Mouse (Mus musculus) left cerebral cortex, adult 18-20 months (tissue): Measurements from ENCODE around the gene Cst6. TPM values are rescaled to one million over a fixed set of nuclear protein-coding genes. Genes with fewer than 3 reads are reported as not detected.

Source experiments
- DNase-seq, 2 experiments: peaks; one replicate each; pipeline ENCODE4 v3.0.0; 2021 to 2022; ENCODE audit warnings: low spot score in 2 of 2, mixed read lengths in 1 of 2
- total RNA-seq, 2 experiments: library from RNA; stranded (reverse); gene quantifications; 2 replicates each; pipeline ENCODE4 v1.2.3; 2021

The Cst6 gene
- total RNA-seq, 2 experiments from 2014 or later = 25.4 to 26.9 TPM

DNA sequence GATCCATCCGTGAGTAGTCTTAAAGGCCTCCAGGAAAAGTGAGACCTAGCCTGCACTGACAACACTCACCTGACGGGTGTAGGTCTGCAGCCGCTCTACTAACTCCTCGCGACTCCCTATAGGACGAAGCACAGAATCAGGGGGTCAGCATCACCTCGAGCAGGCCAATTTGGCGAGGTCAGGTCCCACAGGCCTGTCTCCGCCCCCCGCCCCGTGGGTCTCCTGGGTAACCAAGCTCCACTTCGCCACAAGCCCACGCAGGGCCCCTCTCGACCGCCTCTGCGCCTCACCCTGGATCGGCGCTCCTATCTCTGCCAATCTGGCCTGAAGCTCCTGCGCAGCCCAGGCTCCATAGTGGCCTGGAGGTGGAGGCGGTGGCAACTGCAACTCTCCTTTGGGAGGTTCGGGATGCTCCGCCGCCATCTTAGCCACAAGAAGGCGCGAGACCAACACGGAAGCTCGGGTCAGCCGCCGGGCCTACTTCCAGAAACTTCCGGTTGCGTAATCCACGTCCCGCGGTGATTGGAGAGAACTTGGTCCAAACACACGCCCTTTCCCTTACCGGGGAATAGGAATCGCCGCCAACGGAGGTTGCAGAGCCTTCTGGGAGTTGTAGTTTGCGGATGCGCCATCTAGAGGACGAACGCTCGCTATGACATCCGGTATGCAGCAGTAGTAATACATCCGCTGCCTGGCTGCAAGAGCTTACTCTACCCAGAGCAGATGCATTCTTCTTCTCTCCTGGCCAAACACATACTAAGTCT is 54.2 kb downstream of the Cst6 start, which contains the start of gene Sf3b2:
Gene Sf3b2, minus strand, starts transcription at position 484 of the 764 bp plus-strand sequence.
- peak; percentile 99 for DNase-seq

Other genes starting within 250 kb of the Cst6 start
- 100 to 1,000 TPM; 157 to 165 TPM for gene Rab1b, start 242.5 kb downstream of the Cst6 start, total RNA-seq
- gene Klc2, start 231.0 kb downstream of the Cst6 start, total RNA-seq = 100 to 1,000 TPM; 261 to 289 TPM
- gene Pacs1, start 76.5 kb downstream of the Cst6 start, total RNA-seq = 10 to 100 TPM; 57.3 to 61.0 TPM
- gene Sf3b2, start 54.1 kb downstream of the Cst6 start, total RNA-seq = 100 to 1,000 TPM; 209 to 213 TPM
- 10 to 100 TPM; 70.5 to 73.8 TPM for gene Gal3st3, start 51.2 kb downstream of the Cst6 start, total RNA-seq
- not detected for gene Catsper1, start 13.8 kb downstream of the Cst6 start, total RNA-seq
- 10 to 100 TPM; 22.6 to 26.3 TPM for gene Eif1ad, start 17.2 kb upstream of the Cst6 start, total RNA-seq
- gene Banf1, start 17.6 kb upstream of the Cst6 start, total RNA-seq = 10 to 100 TPM; 83.5 to 84.2 TPM
- 10 to 100 TPM; 78.4 to 88.6 TPM for gene Sart1, start 39.1 kb upstream of the Cst6 start, total RNA-seq
- not detected for gene Tsga10ip, start 53.0 kb upstream of the Cst6 start, total RNA-seq
- 100 to 1,000 TPM; 263 to 283 TPM for gene Drap1, start 75.4 kb upstream of the Cst6 start, total RNA-seq
- 10 to 100 TPM; 73.6 to 75.6 TPM for gene AI837181, start 75.6 kb upstream of the Cst6 start, total RNA-seq
- not detected for gene Fosl1, start 98.0 kb upstream of the Cst6 start, total RNA-seq
- gene Ccdc85b, start 108.3 kb upstream of the Cst6 start, total RNA-seq = 10 to 100 TPM; 28.3 to 31.5 TPM
- 10 to 100 TPM; 91.2 to 98.9 TPM for gene Fibp, start 111.0 kb upstream of the Cst6 start, total RNA-seq
- under 1 TPM; 0.33 to 0.61 TPM for gene Ctsw, start 118.9 kb upstream of the Cst6 start, total RNA-seq
- gene Efemp2, start 124.4 kb upstream of the Cst6 start, total RNA-seq = 10 to 100 TPM; 12.9 to 15.9 TPM
- gene Mus81, start 138.8 kb upstream of the Cst6 start, total RNA-seq = 10 to 100 TPM; 28.0 to 33.9 TPM
- 1,000 to 10,000 TPM; 1,316 to 1,327 TPM for gene Cfl1, start 140.9 kb upstream of the Cst6 start, total RNA-seq
- 1 to 10 TPM; 5.3 to 6.7 TPM for gene 1700020D05Rik, start 154.2 kb upstream of the Cst6 start, total RNA-seq
- gene Snx32, start 161.0 kb upstream of the Cst6 start, total RNA-seq = 10 to 100 TPM; 88.3 TPM
- gene Ovol1, start 211.1 kb upstream of the Cst6 start, total RNA-seq = not detected
- 1 to 10 TPM; 5.7 to 6.1 TPM for gene Ap5b1, start 218.5 kb upstream of the Cst6 start, total RNA-seq